Mouse (Mus musculus): ENCODE measurements at regions not wholly inside any gene's neighbourhood (a gene's known extent, or its start where the extent isn't known, plus 50 kb on each side); places are given as distances from the start of the nearest gene placed in this dataset.
A peak's percentile ranks its signal among the peaks of the same experiment; 100 is the strongest.

GRCm38 (mm10) chr11:82579841-82580415, 184.2 kb downstream of the Cct6b start:
- Histone ChIP-seq H3K27me3 (peaks cover 17% of the 10 kb centered on the region), H3K9me3 (no peaks in the 10 kb centered on the region), H3K4me2 (replicated peaks) (peak overlapping the region; percentile 19; the same call in 1 of the 2 replicates), H3K4me3 (no peak overlapping the region), H3K36me3 (no peaks in the 10 kb centered on the region), H3K4me1 (peaks cover 14% of the 10 kb centered on the region), H3K9ac (replicated peaks) (no peak overlapping the region), H3K27ac (replicated peaks) (peak overlapping the region; percentile 71)
- WGBS: 8% methylated on average over 7 of the region's 7 CpGs
- peak; percentile 72 for ATAC-seq (ENCODE audit: low FRiP score, low read depth)

GRCm38 (mm10) chr11:82576019-82576418, 187.3 kb downstream of the Tmem132e start:
- no peaks in the 10 kb centered on the region for H3K36me3 ChIP-seq
- H3K4me1 ChIP-seq: peaks cover 14% of the 10 kb centered on the region
- ATAC-seq (ENCODE audit: low FRiP score, low read depth): no peak
- no peaks in the 10 kb centered on the region for H3K9me3 ChIP-seq
- H3K27ac ChIP-seq (replicated peaks): no peak overlapping the region
- 63% methylated on average over 3 of the region's 3 CpGs for WGBS
- H3K27me3 ChIP-seq: peaks cover 12% of the 10 kb centered on the region
- H3K9ac ChIP-seq (replicated peaks): no peak overlapping the region
- H3K4me3 ChIP-seq: no peak overlapping the region
- no peak overlapping the region for H3K4me2 ChIP-seq (replicated peaks)

DNA sequence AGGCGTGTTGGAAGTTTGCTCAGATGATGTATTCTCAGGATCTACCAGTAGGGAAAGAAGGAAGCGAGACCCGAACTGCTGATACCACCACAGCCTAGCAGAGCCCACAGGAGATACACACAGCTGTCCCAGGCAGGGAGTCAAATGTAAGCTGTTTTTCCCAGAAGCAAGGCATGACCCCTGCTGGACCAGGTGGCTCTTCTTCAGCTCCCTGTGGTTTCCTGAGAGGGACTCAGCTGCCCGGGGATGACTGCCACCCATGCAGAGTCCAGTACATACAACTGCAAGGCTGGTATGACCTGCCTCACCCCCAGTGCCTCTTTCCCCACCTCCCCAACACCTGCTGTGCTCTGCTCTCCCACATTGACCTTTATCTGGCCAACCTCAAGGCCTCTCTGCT, 184.4 kb downstream of the Tmem132e start:
- H3K27me3 ChIP-seq: peaks cover 25% of the 10 kb centered on the region
- H3K36me3 ChIP-seq: no peaks in the 10 kb centered on the region
- ATAC-seq (ENCODE audit: low FRiP score, low read depth): no peak
- H3K9me3 ChIP-seq: no peaks in the 10 kb centered on the region
- H3K4me2 ChIP-seq (replicated peaks): no peak overlapping the region
- H3K4me1 ChIP-seq: peaks cover 16% of the 10 kb centered on the region
- no peak overlapping the region for H3K4me3 ChIP-seq
- H3K27ac ChIP-seq (replicated peaks): no peak overlapping the region
- no peak overlapping the region for H3K9ac ChIP-seq (replicated peaks)
- 73% methylated on average over 4 of the region's 4 CpGs for WGBS

DNA sequence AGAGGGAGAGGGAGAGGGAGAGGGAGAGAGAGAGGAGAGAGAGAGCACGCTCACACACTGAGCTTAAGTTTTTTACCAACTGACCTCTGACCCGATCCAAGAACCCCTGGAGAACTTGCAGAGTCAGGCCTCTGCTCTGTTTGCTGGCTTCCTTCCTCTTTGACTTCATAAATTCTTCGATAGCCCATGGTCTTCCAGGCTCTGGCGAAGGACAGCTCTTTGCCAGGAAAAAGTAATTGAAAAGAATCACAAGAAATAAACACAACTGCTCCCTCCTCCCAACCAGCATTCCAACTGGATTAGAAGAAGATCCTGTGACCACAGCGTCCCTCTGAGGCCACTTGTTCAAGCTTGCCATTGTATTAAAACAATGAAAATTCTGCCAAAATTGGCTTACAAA, 182.8 kb downstream of the Tmem132e start:
- 8% methylated on average over 5 of the region's 5 CpGs for WGBS
- Histone ChIP-seq H3K4me1 (peaks cover 20% of the 10 kb centered on the region), H3K36me3 (no peaks in the 10 kb centered on the region), H3K4me2 (replicated peaks) (no peak overlapping the region), H3K27ac (replicated peaks) (no peak overlapping the region), H3K9me3 (no peaks in the 10 kb centered on the region), H3K27me3 (peaks cover 32% of the 10 kb centered on the region), H3K9ac (replicated peaks) (no peak overlapping the region), H3K4me3 (no peak overlapping the region)
- ATAC-seq (ENCODE audit: low FRiP score, low read depth): no peak

- Histone ChIP-seq H3K4me3 (no peak overlapping the region), H3K36me3 (no peaks in the 10 kb centered on the region), H3K4me1 (peaks cover 20% of the 10 kb centered on the region), H3K27me3 (peaks cover 36% of the 10 kb centered on the region), H3K27ac (replicated peaks) (no peak overlapping the region), H3K4me2 (replicated peaks) (no peak overlapping the region), H3K9ac (replicated peaks) (no peak overlapping the region), H3K9me3 (no peaks in the 10 kb centered on the region)
- no peak for ATAC-seq (ENCODE audit: low FRiP score, low read depth)
Observed at GRCm38 (mm10) chr11:82569819-82570218, 181.1 kb downstream of the Tmem132e start.

- no peak for ATAC-seq (ENCODE audit: low FRiP score, low read depth)
- WGBS: 52% methylated on average over 2 of the region's 2 CpGs
- peaks cover 36% of the 10 kb centered on the region for H3K27me3 ChIP-seq
Observed at GRCm38 (mm10) chr11:82568219-82568676, 179.5 kb downstream of the Tmem132e start.

GRCm38 (mm10) chr11:82567014-82567685, 178.4 kb downstream of the Tmem132e start:
- Histone ChIP-seq H3K36me3 (no peaks in the 10 kb centered on the region), H3K27ac (replicated peaks) (no peak overlapping the region), H3K9ac (replicated peaks) (no peak overlapping the region), H3K27me3 (peaks cover 36% of the 10 kb centered on the region), H3K4me1 (peaks cover 20% of the 10 kb centered on the region), H3K4me3 (no peak overlapping the region), H3K9me3 (no peaks in the 10 kb centered on the region), H3K4me2 (replicated peaks) (no peak overlapping the region)
- WGBS: 64% methylated on average over 9 of the region's 9 CpGs
- no peak for ATAC-seq (ENCODE audit: low FRiP score, low read depth)

More at GRCm38 (mm10) chr11:82568219-82568676, 179.5 kb downstream of the Tmem132e start:
- Histone ChIP-seq H3K4me3 (no peak overlapping the region), H3K4me1 (peaks cover 20% of the 10 kb centered on the region), H3K4me2 (replicated peaks) (no peak overlapping the region), H3K9ac (replicated peaks) (no peak overlapping the region), H3K27ac (replicated peaks) (no peak overlapping the region), H3K9me3 (no peaks in the 10 kb centered on the region), H3K36me3 (no peaks in the 10 kb centered on the region)

DNA sequence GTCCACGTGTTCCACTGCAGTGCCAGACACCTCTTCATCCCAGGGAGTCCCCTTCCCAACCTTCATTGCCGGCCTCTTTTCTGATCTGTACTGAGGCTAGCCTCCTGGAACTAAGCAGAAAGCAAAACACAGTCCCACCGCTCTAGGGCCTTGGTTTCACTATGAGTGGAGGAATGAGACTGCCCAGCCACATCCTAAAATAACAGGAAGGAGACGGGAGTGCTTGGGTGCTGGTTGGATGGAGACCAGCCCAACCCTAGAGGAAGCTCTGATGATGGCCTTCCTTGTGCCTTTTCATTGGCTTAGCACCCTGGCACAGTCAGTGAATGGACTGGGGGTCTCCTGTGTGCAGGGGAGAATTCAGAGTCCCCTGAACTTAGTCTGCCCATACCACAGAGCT, 177.4 kb downstream of the Tmem132e start:
- peaks cover 36% of the 10 kb centered on the region for H3K27me3 ChIP-seq
- no peak overlapping the region for H3K4me2 ChIP-seq (replicated peaks)
- 62% methylated on average over 4 of the region's 4 CpGs for WGBS

DNA sequence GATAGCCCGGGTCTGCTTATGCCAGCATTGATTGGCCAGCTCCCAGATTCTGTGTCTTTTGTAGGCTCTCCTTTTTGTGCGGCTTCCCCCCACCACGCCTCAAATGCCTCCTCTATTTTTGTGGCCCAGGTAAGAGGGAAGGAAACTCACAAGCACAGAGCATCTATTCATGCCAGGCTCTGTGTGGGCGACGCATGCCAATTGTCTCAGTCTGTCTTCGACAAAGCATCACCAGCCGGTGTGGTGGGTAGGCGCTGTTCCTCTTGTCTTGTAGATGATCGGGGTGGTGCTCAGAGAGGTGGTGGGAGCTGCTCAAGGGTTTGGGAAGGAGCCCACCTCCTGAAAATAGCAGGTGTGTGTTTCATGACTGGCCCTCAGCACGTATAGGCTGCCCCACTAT, 175.5 kb downstream of the Tmem132e start:
- Histone ChIP-seq H3K9ac (replicated peaks) (no peak overlapping the region), H3K4me2 (replicated peaks) (no peak overlapping the region), H3K9me3 (no peaks in the 10 kb centered on the region), H3K36me3 (no peaks in the 10 kb centered on the region), H3K27ac (replicated peaks) (no peak overlapping the region), H3K4me1 (peaks cover 11% of the 10 kb centered on the region; the same call in 1 of the 2 replicates), H3K4me3 (no peak overlapping the region), H3K27me3 (peaks cover 26% of the 10 kb centered on the region)
- WGBS: 83% methylated on average over 10 of the region's 10 CpGs
- ATAC-seq (ENCODE audit: low FRiP score, low read depth): no peak

More for the DNA sequence above, 177.4 kb downstream of the Tmem132e start:
- Histone ChIP-seq H3K4me1 (peaks cover 20% of the 10 kb centered on the region), H3K9ac (replicated peaks) (no peak overlapping the region), H3K27ac (replicated peaks) (no peak overlapping the region), H3K4me3 (no peak overlapping the region), H3K36me3 (no peaks in the 10 kb centered on the region), H3K9me3 (no peaks in the 10 kb centered on the region)
- no peak for ATAC-seq (ENCODE audit: low FRiP score, low read depth)

GRCm38 (mm10) chr11:82542028-82542427, 153.3 kb downstream of the Tmem132e start:
- Histone ChIP-seq H3K9ac (replicated peaks) (no peak overlapping the region), H3K27me3 (no peaks in the 10 kb centered on the region), H3K4me2 (replicated peaks) (no peak overlapping the region), H3K36me3 (no peaks in the 10 kb centered on the region), H3K4me1 (no peaks in the 10 kb centered on the region), H3K27ac (replicated peaks) (no peak overlapping the region), H3K9me3 (no peaks in the 10 kb centered on the region), H3K4me3 (no peak overlapping the region)
- WGBS: 95% methylated on average over 3 of the region's 3 CpGs
- no peak for ATAC-seq (ENCODE audit: low FRiP score, low read depth)

GRCm38 (mm10) chr11:82541376-82541775, 152.7 kb downstream of the Tmem132e start:
- Histone ChIP-seq H3K36me3 (no peaks in the 10 kb centered on the region), H3K9ac (replicated peaks) (no peak overlapping the region), H3K27me3 (no peaks in the 10 kb centered on the region), H3K4me3 (no peak overlapping the region), H3K4me1 (no peaks in the 10 kb centered on the region), H3K27ac (replicated peaks) (no peak overlapping the region), H3K4me2 (replicated peaks) (no peak overlapping the region), H3K9me3 (no peaks in the 10 kb centered on the region)
- 87% methylated on average over 7 of the region's 7 CpGs for WGBS
- ATAC-seq (ENCODE audit: low FRiP score, low read depth): no peak

DNA sequence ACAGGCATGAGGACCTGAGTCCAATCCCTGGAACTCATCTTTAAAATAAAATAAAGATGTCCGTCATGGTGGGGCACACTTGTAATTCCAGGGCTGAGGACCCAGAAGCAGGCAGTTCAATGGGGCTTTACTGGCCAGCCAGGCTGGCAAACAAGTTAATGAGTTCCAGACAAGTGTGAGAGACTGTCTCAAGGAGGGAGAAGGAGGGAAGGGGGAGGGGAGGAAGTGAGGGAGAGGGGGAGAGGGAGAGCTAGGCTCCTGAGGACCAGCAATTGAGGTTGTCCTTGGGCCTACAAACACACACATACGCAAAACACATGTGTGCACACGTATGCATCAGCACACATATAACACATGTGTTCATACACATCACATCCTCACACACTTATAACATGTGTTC, 149.2 kb downstream of the Tmem132e start:
- Histone ChIP-seq H3K4me1 (no peaks in the 10 kb centered on the region), H3K4me2 (replicated peaks) (no peak overlapping the region), H3K9ac (replicated peaks) (no peak overlapping the region), H3K27ac (replicated peaks) (no peak overlapping the region), H3K27me3 (no peaks in the 10 kb centered on the region), H3K9me3 (no peaks in the 10 kb centered on the region), H3K4me3 (no peak overlapping the region), H3K36me3 (no peaks in the 10 kb centered on the region)
- WGBS: 86% methylated on average over 3 of the region's 3 CpGs
- no peak for ATAC-seq (ENCODE audit: low FRiP score, low read depth)

Data from midbrain, embryonic 12.5 days (tissue).